Mouse (Mus musculus) cerebellum, adult 8-10 months (tissue): ENCODE data around the gene Trim38.

Experiments
- DNase-seq: peaks from one replicate; pipeline ENCODE4 v3.0.0; 2022

Trim38 gene

DNA sequence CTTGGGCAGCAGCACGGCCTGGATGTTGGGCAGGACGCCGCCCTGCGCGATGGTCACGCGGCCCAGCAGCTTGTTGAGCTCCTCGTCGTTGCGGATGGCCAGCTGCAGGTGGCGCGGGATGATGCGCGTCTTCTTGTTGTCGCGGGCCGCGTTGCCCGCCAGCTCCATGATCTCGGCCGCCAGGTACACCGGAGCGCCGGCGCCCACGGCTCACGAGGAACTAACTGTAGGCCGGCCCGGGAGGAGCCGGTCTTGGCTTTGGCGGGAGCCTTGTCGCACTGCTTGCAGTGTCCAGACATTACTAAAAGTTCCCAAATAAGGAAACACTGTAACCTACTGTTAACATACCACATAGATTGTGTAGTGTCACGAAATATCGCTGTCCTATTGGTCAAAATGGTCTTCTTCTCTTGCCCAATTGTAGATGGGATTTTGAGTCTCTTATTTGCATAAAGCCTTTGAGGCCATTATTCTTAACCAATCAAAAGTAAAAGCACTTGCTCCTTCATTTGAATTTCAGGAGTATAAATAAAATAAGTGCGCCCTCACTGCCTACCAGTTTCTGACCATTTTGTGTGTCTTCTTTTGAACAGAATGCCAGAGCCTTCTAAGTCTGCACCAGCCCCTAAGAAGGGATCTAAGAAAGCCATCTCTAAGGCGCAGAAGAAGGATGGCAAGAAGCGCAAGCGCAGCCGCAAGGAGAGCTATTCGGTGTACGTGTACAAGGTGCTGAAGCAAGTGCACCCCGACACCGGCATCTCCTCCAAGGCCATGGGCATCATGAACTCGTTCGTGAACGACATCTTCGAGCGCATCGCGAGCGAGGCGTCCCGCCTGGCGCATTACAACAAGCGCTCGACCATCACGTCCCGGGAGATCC, 23.3 kb upstream of the Trim38 start, which contains the start of gene Hist1h2bb:
TSS of gene Hist1h2bb (plus strand) at position 534 of the 880 bp plus-strand sequence.
- DNase-seq, result peak; percentile 73

DNA sequence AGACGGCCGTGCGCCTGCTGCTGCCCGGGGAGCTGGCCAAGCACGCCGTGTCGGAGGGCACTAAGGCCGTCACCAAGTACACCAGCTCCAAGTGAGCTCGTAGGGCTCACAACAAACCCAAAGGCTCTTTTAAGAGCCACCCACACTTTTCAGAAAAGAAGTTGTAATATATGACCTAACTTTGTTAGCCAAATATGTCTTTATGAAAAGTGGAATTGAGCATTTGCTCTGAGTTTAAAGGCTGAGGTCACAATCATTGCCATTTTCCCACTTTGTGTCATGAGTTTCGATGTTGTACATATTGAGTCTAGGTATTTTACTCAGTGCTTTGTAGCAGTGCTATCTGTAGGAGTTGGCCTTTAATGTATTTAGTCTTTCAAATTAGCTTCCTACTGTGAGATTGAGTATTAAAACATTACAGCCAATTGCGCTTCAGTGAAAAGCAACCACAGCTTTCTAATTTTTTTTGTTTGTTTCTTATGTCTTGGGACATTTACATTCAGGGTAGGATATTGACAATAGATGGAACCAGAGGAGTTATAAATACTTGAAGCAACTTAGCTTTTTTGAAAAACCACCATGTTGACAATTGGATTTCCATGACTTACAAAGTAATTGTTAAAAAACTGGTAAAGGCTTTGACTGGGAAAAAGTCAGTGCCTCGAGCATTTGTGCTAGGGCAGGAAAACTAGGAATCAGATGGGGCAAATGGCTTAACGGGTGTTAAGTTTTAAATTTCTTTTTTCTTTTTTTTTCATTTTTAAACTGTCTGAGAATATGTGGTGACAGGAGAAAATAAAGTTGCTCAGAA, 22.4 kb upstream of the Trim38 start:
- no peak for DNase-seq

DNA sequence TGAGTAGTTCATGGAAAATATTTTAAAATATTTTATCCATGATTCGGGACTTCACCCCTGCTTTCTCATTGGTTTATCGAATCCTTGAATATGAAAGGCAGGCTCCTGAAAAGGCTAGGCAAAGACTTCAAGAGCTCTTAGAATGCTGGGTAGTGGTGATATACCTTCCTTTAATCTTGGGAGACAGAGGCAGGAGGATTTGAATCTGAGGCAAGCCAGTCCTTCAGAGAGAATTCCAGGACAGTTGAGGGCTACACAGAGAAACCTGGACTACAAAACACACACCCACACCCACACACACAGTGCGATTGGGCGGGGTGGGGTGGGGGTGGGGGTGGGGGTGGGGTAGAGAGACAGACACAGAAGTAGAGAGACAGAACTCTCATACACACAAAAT, 21.8 kb upstream of the Trim38 start:
- no peak for DNase-seq

DNA sequence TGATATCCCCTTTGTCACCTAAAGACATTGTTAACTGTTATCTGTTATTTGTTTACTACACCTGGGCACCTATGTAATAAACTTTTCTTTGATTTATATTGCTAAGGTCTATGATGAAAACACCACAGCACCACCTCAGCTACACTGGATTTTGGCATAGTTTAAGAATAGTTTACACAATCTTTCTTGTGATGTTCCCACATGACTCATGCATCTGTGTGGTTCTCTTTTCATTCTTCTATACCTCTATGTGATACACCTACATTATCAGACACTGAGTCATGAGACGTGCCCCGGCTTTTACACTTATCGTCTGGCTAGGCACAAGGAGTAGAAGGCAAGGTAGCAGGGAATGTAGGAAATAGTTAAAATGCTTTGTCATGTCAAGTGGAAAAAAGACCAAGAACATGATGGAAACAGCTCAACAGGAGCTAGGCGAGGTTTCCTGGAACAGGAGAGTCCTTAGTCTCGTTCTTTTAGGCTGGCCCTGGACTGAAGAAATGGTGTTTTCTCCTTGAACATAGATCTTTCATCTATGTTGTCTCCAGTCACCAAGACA, 20.1 kb upstream of the Trim38 start:
- no peak for DNase-seq

DNA sequence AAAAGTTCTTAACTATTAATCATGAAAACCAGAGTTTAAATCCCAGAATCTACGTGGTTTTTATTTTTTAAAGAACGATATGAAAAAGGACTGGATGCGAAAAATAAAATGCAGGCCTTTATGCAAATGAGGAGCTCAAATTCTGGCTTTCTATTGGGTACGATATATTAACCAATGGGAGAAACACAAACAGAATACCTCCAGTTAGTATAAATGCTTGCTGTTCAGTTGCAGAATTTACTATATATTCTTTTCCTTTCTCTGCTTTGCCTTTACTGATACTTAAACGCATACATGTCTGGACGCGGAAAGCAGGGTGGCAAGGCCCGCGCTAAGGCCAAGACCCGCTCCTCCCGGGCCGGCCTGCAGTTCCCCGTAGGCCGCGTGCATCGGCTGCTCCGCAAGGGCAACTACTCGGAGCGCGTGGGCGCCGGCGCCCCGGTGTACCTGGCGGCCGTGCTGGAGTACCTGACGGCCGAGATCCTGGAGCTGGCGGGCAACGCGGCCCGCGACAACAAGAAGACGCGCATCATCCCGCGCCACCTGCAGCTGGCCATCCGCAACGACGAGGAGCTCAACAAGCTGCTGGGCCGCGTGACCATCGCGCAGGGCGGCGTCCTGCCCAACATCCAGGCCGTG, 18.8 kb upstream of the Trim38 start, which contains the start of gene Hist1h2ab:
TSS of gene Hist1h2ab (plus strand) at position 288 of the 639 bp plus-strand sequence.
- peak; percentile 45 for DNase-seq

DNA sequence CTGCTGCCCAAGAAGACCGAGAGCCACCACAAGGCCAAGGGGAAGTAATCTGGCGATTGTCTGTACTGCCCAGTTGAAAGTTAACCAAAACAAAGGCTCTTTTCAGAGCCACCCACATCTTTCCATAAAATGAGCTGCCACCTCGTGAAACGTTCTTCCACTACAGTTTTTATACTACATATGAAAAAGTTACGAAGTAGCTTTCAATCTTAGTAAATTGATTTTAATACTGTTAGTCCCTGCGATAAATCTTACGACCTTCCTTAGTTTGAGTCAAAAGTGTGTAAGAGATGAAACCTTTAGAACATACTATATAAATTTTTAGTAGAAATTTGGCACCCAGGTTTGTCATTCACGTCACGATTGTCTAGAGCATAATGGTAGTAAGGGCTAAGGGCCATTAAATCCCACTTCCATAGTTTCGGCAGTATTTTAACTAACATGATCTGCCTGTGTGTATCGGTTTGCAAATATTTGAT, 18.2 kb upstream of the Trim38 start:
- no peak for DNase-seq

DNA sequence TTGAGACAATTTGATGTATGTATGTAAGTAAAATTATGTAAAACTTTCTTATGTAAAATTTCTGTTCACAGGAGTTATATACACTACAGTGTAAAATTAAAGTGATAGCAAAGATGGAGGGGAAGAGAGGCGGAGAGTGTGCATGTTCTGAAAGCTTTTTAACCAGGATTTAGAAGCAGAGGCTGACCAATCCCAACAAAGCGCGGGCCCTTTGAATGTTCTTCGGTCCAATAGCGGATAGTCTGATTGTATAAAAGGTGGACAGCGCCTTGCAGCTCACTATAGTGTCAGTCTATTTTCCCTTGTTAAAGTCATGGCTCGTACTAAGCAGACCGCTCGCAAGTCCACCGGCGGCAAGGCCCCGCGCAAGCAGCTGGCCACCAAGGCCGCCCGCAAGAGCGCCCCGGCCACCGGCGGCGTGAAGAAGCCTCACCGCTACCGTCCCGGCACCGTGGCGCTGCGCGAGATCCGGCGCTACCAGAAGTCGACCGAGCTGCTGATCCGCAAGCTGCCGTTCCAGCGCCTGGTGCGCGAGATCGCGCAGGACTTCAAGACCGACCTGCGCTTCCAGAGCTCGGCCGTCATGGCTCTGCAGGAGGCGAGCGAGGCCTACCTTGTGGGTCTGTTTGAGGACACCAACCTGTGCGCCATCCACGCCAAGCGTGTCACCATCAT, 17.5 kb upstream of the Trim38 start, which contains the start of gene Hist1h3b:
TSS of gene Hist1h3b (plus strand) at position 201 of the 675 bp plus-strand sequence.
- DNase-seq, result peak; percentile 63

DNA sequence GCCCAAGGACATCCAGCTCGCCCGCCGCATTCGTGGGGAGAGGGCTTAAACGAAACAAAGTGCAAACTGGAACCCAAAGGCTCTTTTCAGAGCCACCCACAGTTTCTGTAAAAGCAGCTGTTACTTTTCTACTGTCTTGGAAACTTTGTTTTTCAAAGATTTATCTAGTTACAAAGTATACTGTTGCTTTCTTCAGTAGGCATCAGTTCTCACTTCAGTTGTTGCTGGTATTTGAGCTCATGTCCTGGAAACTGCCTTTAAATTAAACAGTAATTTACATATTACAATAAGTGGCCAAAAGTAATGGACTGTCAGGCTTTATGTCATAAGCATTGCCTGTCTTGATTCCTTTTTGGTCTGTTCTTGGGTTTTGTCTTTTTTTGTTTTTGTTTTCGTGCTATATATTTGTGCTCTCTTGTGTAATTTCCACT, 17.0 kb upstream of the Trim38 start:
- DNase-seq, result no peak

DNA sequence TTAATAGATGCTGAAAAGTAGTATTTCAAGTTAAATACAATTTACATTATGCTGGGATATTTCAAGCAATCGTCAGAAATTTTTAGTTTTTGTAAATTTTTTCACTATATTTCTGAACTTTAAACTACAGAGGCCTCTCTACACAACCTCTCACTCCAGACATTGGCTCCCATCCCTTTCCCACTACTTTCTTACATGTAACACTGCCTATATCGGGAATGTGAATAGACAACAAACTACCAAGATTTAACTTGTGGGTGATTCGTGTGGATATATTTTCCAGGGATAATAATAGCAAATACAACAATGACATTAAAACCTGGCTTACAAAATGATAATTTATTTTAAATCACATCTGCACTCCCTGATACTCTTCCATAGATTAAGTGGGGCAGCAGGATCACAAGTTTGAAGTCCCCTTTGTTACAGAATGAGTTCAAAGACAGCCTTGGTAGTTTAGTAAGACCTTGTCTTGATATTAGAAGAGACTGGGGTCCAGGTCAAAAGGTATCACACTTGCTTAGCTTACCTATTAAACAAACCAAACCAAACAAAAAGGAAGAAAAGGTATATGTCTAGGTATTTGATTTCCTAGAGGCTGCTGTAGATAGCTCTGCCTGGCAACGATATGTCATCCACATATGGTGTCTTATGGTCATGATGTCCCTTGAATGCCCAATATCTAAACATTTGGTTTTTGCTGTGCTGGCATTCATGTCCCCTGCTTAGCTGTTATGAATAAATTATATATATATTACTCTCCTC, 16.2 kb upstream of the Trim38 start:
- DNase-seq, result no peak

DNA sequence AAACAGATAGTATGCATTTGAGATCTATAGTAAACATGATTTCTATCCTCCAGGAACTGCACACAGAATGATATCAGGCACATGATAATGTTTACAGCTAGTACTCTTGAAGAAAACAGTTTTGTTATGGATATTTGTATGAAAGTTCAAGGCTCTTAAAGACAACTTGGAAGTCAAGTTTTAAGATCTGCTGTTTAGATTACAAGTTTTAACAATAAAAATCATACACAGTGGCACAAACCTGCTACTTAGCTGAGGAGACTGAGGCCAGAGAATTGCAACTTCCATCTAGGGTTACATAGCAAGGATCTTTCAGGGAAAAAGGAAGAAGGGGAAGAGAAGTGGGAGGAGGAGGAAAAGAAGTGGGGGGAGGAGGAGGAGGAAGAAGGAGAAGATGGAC, 14.7 kb upstream of the Trim38 start:
- DNase-seq, result no peak

DNA sequence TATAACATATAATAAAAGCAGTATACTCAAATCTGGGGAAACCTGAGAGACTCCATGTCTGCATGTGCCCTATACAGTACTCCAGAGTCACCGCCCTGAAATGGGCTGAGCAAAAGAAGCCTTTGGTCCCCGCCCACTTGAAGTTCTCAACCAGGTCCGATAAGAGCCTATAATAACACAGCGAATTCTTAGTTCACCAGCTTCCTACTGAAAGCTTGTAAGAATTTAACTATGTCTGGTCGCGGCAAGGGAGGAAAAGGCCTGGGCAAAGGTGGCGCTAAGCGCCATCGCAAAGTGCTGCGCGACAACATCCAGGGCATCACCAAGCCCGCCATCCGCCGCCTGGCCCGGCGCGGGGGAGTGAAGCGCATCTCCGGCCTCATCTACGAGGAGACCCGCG, 12.9 kb upstream of the Trim38 start, which contains the start of gene Hist1h4b:
TSS of gene Hist1h4b (plus strand) at position 224 of the 400 bp plus-strand sequence.
- DNase-seq, result peak; percentile 77

DNA sequence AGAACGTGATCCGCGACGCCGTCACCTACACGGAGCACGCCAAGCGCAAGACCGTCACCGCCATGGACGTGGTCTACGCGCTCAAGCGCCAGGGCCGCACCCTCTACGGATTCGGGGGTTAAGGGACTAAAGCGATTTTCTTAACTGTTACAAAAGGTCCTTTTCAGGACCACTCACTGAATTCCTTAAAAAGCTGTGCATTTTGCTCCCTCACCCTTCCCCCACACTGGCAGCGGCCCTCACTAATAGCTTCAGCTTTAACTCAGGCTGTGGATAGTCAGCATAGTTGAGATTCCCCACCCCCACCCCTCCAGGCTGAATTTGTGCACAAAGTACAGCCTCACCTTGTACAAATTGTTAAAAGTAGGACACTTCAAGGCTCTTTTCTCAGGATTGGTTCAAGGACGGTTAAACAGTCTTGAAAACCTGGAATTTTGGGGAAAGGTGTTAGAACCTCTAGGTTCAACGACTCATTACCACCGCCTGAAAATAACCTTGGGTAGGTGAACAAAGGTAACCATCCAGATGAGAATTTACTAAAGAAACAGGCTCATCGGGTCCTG, 12.4 kb upstream of the Trim38 start:
- no peak for DNase-seq

DNA sequence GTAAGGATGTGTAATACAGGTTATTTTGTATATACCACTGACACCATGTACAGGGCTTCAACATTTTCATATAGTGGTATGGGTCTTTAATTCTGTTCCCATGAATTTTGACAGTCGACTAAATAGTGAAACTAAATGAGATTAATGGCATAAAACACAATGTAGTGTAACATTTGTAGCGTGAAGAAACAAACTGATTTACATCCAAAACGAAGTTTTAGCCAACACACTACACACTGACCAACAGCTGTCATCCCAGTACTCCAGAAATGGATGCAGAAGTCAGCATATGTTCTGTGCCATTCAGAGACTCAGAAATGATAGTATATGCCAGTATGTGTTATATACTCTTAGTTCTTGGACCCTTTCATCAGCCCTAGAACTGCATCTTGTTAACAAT, 11.8 kb upstream of the Trim38 start:
- no peak for DNase-seq

DNA sequence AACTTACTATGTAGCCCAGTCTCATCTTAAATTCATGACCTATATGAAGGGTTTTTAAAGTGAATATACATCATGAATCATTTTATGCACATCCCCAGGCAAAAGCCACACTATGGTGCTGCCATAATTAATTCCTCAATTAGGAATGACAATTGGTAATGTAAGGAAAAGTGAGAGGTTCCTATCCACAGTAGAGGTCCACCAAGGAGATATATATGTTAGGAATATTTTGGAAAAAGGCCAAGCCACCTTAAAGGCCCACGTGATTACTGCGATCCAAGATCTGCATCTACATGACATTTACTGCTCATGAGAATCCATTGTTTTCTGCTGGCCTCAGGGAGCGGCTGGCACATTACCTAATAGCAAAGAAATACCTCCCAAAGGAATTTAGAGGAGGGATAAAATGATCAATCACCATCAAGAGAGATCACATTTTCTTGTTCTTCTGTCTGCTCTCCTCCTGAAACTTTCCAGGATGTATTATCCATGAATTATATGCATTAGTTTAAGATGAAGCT, 10.4 kb upstream of the Trim38 start:
- no peak for DNase-seq

DNA sequence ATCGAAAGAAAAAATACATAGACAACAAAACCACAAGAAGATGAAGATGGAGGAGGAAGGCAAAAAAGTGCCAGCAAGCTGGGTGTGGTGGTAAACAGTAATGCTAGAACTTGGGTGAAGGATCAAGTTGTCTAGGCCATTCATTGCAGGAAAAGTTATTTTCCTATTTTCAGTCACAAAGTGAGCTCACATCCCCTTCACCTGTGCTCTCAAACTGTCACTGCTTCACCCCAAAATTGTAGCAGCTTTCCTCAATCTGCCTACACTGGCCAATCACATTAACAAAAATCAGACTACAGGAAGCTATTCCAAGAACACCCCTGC, 9.8 kb upstream of the Trim38 start:
- no peak for DNase-seq

DNA sequence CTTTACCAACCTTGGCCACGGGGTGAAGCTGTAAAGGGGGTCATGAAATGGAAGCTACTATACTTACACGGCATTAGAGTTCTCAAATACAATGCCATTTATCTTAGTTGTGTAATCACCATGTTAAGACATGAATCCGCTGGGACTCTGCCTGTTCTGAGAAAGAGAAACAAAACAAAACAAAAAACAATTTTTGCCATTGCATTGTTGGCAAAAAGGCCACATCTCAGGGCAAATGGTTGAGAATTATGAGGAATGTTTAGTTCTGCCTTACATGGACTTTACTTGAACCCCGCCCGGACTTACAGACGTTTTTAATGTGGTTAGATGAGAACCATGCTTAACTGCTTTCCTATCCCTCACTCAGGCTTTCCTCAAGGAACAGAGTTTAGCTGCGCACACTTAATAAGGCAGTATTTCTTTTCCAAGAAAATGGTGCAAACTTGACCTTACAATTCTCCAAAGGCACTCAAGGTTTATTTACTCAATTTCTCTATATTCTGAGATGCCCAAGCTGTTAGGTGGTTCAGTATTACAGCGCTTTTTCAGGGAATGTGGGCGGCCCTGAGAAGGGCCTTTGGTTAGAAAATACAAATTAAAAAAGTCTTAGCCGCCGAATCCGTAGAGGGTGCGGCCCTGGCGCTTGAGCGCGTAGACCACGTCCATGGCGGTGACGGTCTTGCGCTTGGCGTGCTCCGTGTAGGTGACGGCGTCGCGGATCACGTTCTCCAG, 9.3 kb upstream of the Trim38 start:
- no peak for DNase-seq

DNA sequence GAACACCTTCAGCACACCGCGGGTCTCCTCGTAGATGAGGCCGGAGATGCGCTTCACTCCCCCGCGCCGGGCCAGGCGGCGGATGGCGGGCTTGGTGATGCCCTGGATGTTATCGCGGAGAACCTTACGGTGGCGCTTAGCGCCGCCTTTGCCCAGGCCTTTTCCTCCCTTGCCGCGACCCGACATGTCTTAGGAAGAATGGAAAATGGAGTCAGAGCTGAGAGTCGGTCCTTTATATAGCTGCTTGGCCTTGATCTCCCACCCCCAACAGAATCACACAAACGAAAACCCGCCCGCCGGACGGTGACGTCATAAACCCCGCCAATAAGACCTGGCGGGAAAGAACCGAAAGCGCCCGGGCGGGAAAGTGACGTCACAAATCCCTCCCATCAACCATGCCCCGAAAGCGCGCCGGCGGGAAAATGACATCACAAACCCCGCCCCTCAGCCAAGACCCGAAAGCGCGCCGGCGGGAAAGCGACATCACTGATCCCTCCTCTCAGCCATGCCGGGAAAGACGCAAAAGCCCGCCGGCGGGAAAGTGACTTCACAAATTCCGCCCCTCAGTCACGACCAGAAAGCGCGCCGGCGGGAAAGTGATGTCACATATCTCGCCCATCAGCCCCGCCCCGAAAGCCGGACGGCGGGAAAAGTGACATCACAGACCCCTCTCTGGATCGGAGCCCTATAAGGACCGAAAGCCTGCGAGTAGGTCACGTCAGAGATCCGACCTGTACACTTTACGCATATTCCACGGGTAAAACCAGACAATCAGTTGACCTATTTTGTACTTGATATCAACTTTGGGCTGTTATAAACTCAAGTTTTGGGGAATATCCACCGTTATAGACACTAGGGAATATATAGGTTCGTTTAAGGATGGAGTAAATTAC, 8.5 kb upstream of the Trim38 start, which contains the start of gene Hist1h4a:
TSS of gene Hist1h4a (minus strand) at position 259 of the 893 bp plus-strand sequence.
- DNase-seq, result peak; percentile 98
